Mouse (Mus musculus): ENCODE measurements around the gene Dstyk. TPM values are rescaled to one million over a fixed set of nuclear protein-coding genes. Genes with fewer than 3 reads are reported as not detected.
A peak's percentile ranks its signal among the peaks of the same experiment; 100 is the strongest.

Gene Dstyk
- polyA plus RNA-seq, 1 experiment from 2014 or later: 11.6 TPM

GRCm38 (mm10) chr1:132425600-132425999 is 8.2 kb downstream of the Dstyk start:
- no peak overlapping the region for H3K4me3 ChIP-seq (replicated peaks; ENCODE audit: low read length)
- no peak overlapping the region for H3K27ac ChIP-seq (ENCODE audit: low read length)
- no peaks in the 10 kb centered on the region for H3K36me3 ChIP-seq (ENCODE audit: control insufficient read depth, insufficient read depth, low read length)
- no peaks in the 10 kb centered on the region for H3K27me3 ChIP-seq (ENCODE audit: control insufficient read depth, insufficient read depth, low read length)
- H3K4me1 ChIP-seq (ENCODE audit: control insufficient read depth, insufficient read depth, low read length): no peaks in the 10 kb centered on the region
- H3K9ac ChIP-seq (ENCODE audit: low read length): no peak overlapping the region
- ATAC-seq (ENCODE audit: insufficient read depth, low FRiP score): no peak
- no peak overlapping the region for H3K4me2 ChIP-seq (ENCODE audit: low read depth, low read length)
- H3K9me3 ChIP-seq (replicated peaks; ENCODE audit: control insufficient read depth, low read length): no peaks in the 10 kb centered on the region

DNA sequence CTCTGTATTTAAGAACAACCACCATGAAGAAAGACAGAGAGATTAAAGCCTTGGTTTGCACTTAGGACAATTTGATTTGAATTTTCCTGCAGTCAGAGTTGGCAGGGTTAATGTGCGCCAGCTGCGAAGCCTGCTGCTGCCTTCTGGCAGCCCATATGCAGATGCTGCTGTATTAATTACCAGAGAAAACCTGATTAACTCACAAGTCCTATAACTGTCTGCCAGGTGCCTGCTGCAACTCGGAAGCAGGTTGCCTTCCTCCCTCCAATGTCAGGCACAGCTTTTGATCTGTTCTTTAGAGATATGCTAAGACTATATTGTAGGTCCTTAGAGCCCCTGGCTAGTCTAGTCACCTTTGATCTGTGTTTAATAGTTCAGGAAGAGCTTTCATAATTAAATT is 13.5 kb downstream of the Dstyk start:
- H3K4me1 ChIP-seq (ENCODE audit: control insufficient read depth, insufficient read depth, low read length): no peaks in the 10 kb centered on the region
- ATAC-seq (ENCODE audit: insufficient read depth, low FRiP score): no peak
- H3K9ac ChIP-seq (ENCODE audit: low read length): no peak overlapping the region
- H3K4me2 ChIP-seq (ENCODE audit: low read depth, low read length): no peak overlapping the region
- no peaks in the 10 kb centered on the region for H3K27me3 ChIP-seq (ENCODE audit: control insufficient read depth, insufficient read depth, low read length)
- H3K9me3 ChIP-seq (replicated peaks; ENCODE audit: control insufficient read depth, low read length): no peaks in the 10 kb centered on the region
- 70% methylated on average over 3 of the region's 3 CpGs for WGBS
- H3K36me3 ChIP-seq (ENCODE audit: control insufficient read depth, insufficient read depth, low read length): no peaks in the 10 kb centered on the region
- H3K27ac ChIP-seq (ENCODE audit: low read length): no peak overlapping the region
- H3K4me3 ChIP-seq (replicated peaks; ENCODE audit: low read length): no peak overlapping the region

GRCm38 (mm10) chr1:132431716-132432115 is 14.4 kb downstream of the Dstyk start:
- WGBS: 60% methylated on average over 9 of the region's 9 CpGs
- H3K36me3 ChIP-seq (ENCODE audit: control insufficient read depth, insufficient read depth, low read length): no peaks in the 10 kb centered on the region
- H3K4me2 ChIP-seq (ENCODE audit: low read depth, low read length): no peak overlapping the region
- no peaks in the 10 kb centered on the region for H3K9me3 ChIP-seq (replicated peaks; ENCODE audit: control insufficient read depth, low read length)
- no peak overlapping the region for H3K4me3 ChIP-seq (replicated peaks; ENCODE audit: low read length)
- no peak overlapping the region for H3K9ac ChIP-seq (ENCODE audit: low read length)
- no peak overlapping the region for H3K27ac ChIP-seq (ENCODE audit: low read length)
- H3K27me3 ChIP-seq (ENCODE audit: control insufficient read depth, insufficient read depth, low read length): no peaks in the 10 kb centered on the region
- no peak for ATAC-seq (ENCODE audit: insufficient read depth, low FRiP score)
- no peaks in the 10 kb centered on the region for H3K4me1 ChIP-seq (ENCODE audit: control insufficient read depth, insufficient read depth, low read length)

- H3K27me3 ChIP-seq (ENCODE audit: control insufficient read depth, insufficient read depth, low read length): no peaks in the 10 kb centered on the region
- H3K9me3 ChIP-seq (replicated peaks; ENCODE audit: control insufficient read depth, low read length): no peaks in the 10 kb centered on the region
- WGBS: 62% methylated on average over 5 of the region's 5 CpGs
- ATAC-seq (ENCODE audit: insufficient read depth, low FRiP score): no peak
- no peak overlapping the region for H3K9ac ChIP-seq (ENCODE audit: low read length)
- H3K4me3 ChIP-seq (replicated peaks; ENCODE audit: low read length): no peak overlapping the region
- H3K27ac ChIP-seq (ENCODE audit: low read length): no peak overlapping the region
- H3K36me3 ChIP-seq (ENCODE audit: control insufficient read depth, insufficient read depth, low read length): no peaks in the 10 kb centered on the region
- H3K4me1 ChIP-seq (ENCODE audit: control insufficient read depth, insufficient read depth, low read length): no peaks in the 10 kb centered on the region
- H3K4me2 ChIP-seq (ENCODE audit: low read depth, low read length): no peak overlapping the region
Measured at GRCm38 (mm10) chr1:132433349-132433748, 16.0 kb downstream of the Dstyk start.

- Histone ChIP-seq H3K9me3 (replicated peaks; ENCODE audit: control insufficient read depth, low read length) (no peaks in the 10 kb centered on the region), H3K4me3 (replicated peaks; ENCODE audit: low read length) (no peak overlapping the region), H3K4me2 (ENCODE audit: low read depth, low read length) (no peak overlapping the region), H3K9ac (ENCODE audit: low read length) (no peak overlapping the region), H3K27me3 (ENCODE audit: control insufficient read depth, insufficient read depth, low read length) (no peaks in the 10 kb centered on the region), H3K4me1 (ENCODE audit: control insufficient read depth, insufficient read depth, low read length) (no peaks in the 10 kb centered on the region), H3K36me3 (ENCODE audit: control insufficient read depth, insufficient read depth, low read length) (no peaks in the 10 kb centered on the region), H3K27ac (ENCODE audit: low read length) (no peak overlapping the region)
- WGBS: 92% methylated on average over 12 of the region's 12 CpGs
- ATAC-seq (ENCODE audit: insufficient read depth, low FRiP score): no peak
Measured at GRCm38 (mm10) chr1:132434032-132434431, 16.7 kb downstream of the Dstyk start.

DNA sequence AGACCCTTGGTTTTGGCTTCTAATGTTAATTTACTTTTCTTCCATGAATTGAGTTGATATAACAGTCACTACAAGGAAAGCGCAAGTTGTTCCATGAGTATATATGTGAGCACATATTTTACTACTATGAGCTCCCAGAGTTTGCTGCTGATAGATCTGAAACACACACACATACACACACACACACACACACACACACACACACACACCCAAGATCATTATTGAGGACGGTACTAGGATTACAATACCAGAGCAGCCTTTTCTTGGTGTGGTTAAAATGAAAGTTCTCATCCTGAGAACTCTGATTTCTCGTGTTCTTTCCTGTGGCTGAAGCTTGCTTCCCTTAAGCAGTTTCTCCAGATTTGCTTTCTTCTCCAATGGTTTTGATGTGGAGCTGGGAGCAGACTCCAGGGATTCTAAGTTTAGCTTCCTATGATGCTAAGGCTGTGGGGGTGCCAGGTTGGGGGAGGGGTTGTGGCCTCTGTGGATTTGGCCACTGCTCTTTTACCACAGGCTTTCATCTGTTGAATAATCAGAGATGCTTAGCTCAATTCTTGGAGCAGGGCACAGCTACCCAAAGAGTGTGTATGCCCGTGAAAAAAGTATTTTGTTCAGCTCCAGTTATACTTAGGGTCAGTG is 19.1 kb downstream of the Dstyk start:
- H3K27me3 ChIP-seq (ENCODE audit: control insufficient read depth, insufficient read depth, low read length): no peaks in the 10 kb centered on the region
- no peak for ATAC-seq (ENCODE audit: insufficient read depth, low FRiP score)
- H3K4me3 ChIP-seq (replicated peaks; ENCODE audit: low read length): no peak overlapping the region
- no peak overlapping the region for H3K4me2 ChIP-seq (ENCODE audit: low read depth, low read length)
- H3K4me1 ChIP-seq (ENCODE audit: control insufficient read depth, insufficient read depth, low read length): no peaks in the 10 kb centered on the region
- H3K9me3 ChIP-seq (replicated peaks; ENCODE audit: control insufficient read depth, low read length): 0 out of 2 replicates have a peak, but pooled peaks cover 4% of the 10 kb centered on the region
- 78% methylated on average over 4 of the region's 4 CpGs for WGBS
- no peak overlapping the region for H3K9ac ChIP-seq (ENCODE audit: low read length)
- peak overlapping the region; percentile 9; the same call in 1 of the 2 replicates for H3K27ac ChIP-seq (ENCODE audit: low read length)
- H3K36me3 ChIP-seq (ENCODE audit: control insufficient read depth, insufficient read depth, low read length): peaks cover 12% of the 10 kb centered on the region; the same call in 1 of the 2 replicates

DNA sequence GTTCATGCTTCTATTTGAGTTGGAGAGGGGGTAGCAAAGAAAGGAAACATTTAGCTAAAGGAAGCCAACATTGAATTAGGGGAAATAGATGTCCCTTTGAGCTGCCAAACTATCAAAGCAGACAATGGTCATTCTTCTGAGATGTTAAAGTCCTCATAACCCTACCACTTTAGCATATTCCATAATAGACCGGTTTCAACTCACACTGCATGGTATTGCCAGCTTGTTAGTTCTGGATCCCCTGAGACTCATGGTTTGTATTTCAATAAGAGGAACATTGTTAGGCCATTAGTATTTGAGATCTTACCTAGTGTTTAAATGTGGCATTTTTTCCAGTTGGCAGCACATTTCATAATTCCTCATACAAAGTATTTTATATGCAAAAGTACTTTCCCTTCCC is 19.6 kb downstream of the Dstyk start:
- H3K27ac ChIP-seq (ENCODE audit: low read length): peak overlapping the region; percentile 33; the same call in 1 of the 2 replicates
- ATAC-seq (ENCODE audit: insufficient read depth, low FRiP score): no peak
- 82% methylated on average over 1 of the region's 1 CpGs for WGBS

GRCm38 (mm10) chr1:132437389-132437788 is 20.0 kb downstream of the Dstyk start:
- 77% methylated on average over 5 of the region's 5 CpGs for WGBS
- Histone ChIP-seq H3K27ac (ENCODE audit: low read length) (peak overlapping the region; percentile 33; the same call in 1 of the 2 replicates), H3K27me3 (ENCODE audit: control insufficient read depth, insufficient read depth, low read length) (no peaks in the 10 kb centered on the region), H3K4me3 (replicated peaks; ENCODE audit: low read length) (no peak overlapping the region), H3K36me3 (ENCODE audit: control insufficient read depth, insufficient read depth, low read length) (peaks cover 12% of the 10 kb centered on the region; the same call in 1 of the 2 replicates), H3K9me3 (replicated peaks; ENCODE audit: control insufficient read depth, low read length) (0 out of 2 replicates have a peak, but pooled peaks cover 4% of the 10 kb centered on the region), H3K4me2 (ENCODE audit: low read depth, low read length) (no peak overlapping the region), H3K9ac (ENCODE audit: low read length) (no peak overlapping the region), H3K4me1 (ENCODE audit: control insufficient read depth, insufficient read depth, low read length) (no peaks in the 10 kb centered on the region)
- no peak for ATAC-seq (ENCODE audit: insufficient read depth, low FRiP score)

More for the DNA sequence above, 19.6 kb downstream of the Dstyk start:
- Histone ChIP-seq H3K27me3 (ENCODE audit: control insufficient read depth, insufficient read depth, low read length) (no peaks in the 10 kb centered on the region), H3K9me3 (replicated peaks; ENCODE audit: control insufficient read depth, low read length) (0 out of 2 replicates have a peak, but pooled peaks cover 4% of the 10 kb centered on the region), H3K4me2 (ENCODE audit: low read depth, low read length) (no peak overlapping the region), H3K9ac (ENCODE audit: low read length) (no peak overlapping the region), H3K4me1 (ENCODE audit: control insufficient read depth, insufficient read depth, low read length) (no peaks in the 10 kb centered on the region), H3K4me3 (replicated peaks; ENCODE audit: low read length) (no peak overlapping the region), H3K36me3 (ENCODE audit: control insufficient read depth, insufficient read depth, low read length) (peaks cover 12% of the 10 kb centered on the region; the same call in 1 of the 2 replicates)

- H3K4me2 ChIP-seq (ENCODE audit: low read depth, low read length): no peak overlapping the region
- H3K36me3 ChIP-seq (ENCODE audit: control insufficient read depth, insufficient read depth, low read length): peaks cover 12% of the 10 kb centered on the region; the same call in 1 of the 2 replicates
- 0 out of 2 replicates have a peak, but pooled peaks cover 4% of the 10 kb centered on the region for H3K9me3 ChIP-seq (replicated peaks; ENCODE audit: control insufficient read depth, low read length)
- H3K4me3 ChIP-seq (replicated peaks; ENCODE audit: low read length): no peak overlapping the region
- ATAC-seq (ENCODE audit: insufficient read depth, low FRiP score): no peak
- H3K4me1 ChIP-seq (ENCODE audit: control insufficient read depth, insufficient read depth, low read length): no peaks in the 10 kb centered on the region
- H3K27ac ChIP-seq (ENCODE audit: low read length): no peak overlapping the region
- WGBS: 80% methylated on average over 1 of the region's 1 CpGs
- no peak overlapping the region for H3K9ac ChIP-seq (ENCODE audit: low read length)
- H3K27me3 ChIP-seq (ENCODE audit: control insufficient read depth, insufficient read depth, low read length): no peaks in the 10 kb centered on the region
Measured at GRCm38 (mm10) chr1:132440896-132441435, 23.6 kb downstream of the Dstyk start.

Measured in stomach, embryonic 16.5 days (tissue).